8 mouse cellular contexts compared by ENCODE assay signal in genomic region chr4:62763990-62764389, GRCm38 (mm10).
DNase-seq lines count a peak whose midpoint lies in the region; ATAC-seq lines count a peak whose summit lies in the region.

No protein-coding gene starts in this region.

- 16% methylated on average over 5 of the region's 5 CpGs for WGBS in intestine, embryonic 16.5 days
- WGBS in midbrain, embryonic 10.5 days, result 20% methylated on average over 5 of the region's 5 CpGs

- no peaks in the 10 kb centered on the region for H3K36me3 ChIP-seq in intestine, embryonic 16.5 days (ENCODE audit: control insufficient read depth, insufficient read depth, low read length)
- H3K36me3 ChIP-seq in midbrain, embryonic 10.5 days, result no peaks in the 10 kb centered on the region

- H3K4me2 ChIP-seq in intestine, embryonic 16.5 days (ENCODE audit: low read depth, low read length), result no peak overlapping the region

- no peaks in the 10 kb centered on the region for H3K9me3 ChIP-seq in intestine, embryonic 16.5 days (ENCODE audit: control insufficient read depth, low read length)
- no peaks in the 10 kb centered on the region for H3K9me3 ChIP-seq in midbrain, embryonic 10.5 days (replicated peaks)

- H3K4me3 ChIP-seq in intestine, embryonic 16.5 days (ENCODE audit: low read length), result no peak overlapping the region
- no peak overlapping the region for H3K4me3 ChIP-seq in midbrain, embryonic 10.5 days

- peak; percentile 92 for ATAC-seq in granulocyte monocyte progenitor cell, adult 5-6 weeks (replicated peaks; ENCODE audit: poor library complexity, severe bottlenecking)
- peak; percentile 85 for ATAC-seq in intestine, embryonic 16.5 days

- intact Hi-C loops in left cerebral cortex, postnatal 14 days (cut with DNase I), result loop anchor here (1.0 kb wide), 1 partner anchor 309 kb away; no protein-coding TSS in a partner anchor

- H3K27me3 ChIP-seq in intestine, embryonic 16.5 days (replicated peaks; ENCODE audit: control insufficient read depth, insufficient read depth, low read length), result no peaks in the 10 kb centered on the region
- no peaks in the 10 kb centered on the region for H3K27me3 ChIP-seq in midbrain, embryonic 10.5 days (ENCODE audit: low read depth, poor library complexity, severe bottlenecking)

- peaks cover 11% of the 10 kb centered on the region for H3K4me1 ChIP-seq in intestine, embryonic 16.5 days (ENCODE audit: control insufficient read depth, insufficient read depth, low read length)
- peaks cover 14% of the 10 kb centered on the region for H3K4me1 ChIP-seq in midbrain, embryonic 10.5 days

- no peak overlapping the region for H3K27ac ChIP-seq in intestine, embryonic 16.5 days (ENCODE audit: low read length)
- H3K27ac ChIP-seq in midbrain, embryonic 10.5 days (replicated peaks), result no peak overlapping the region

- peak; percentile 88 for DNase-seq in adrenal gland, adult 2 months
- DNase-seq in embryo, embryonic 11.5 days (ENCODE audit: low read depth, low spot score), result peak; percentile 68
- peak; percentile 86 to 89 for DNase-seq in left cerebral cortex, postnatal 14 days (ENCODE audit: low spot score in 2 of 2)
- DNase-seq in midbrain, embryonic 10.5 days (ENCODE audit: low spot score), result peak; percentile 77
- DNase-seq in right cerebral cortex, postnatal 4 days, result peak; percentile 84
- DNase-seq in urinary bladder, postnatal 4 days (ENCODE audit: low spot score in 2 of 2), result peak; percentile 69 to 84

- H3K9ac ChIP-seq in intestine, embryonic 16.5 days (ENCODE audit: low read depth, low read length), result no peak overlapping the region
